Mouse (Mus musculus) regulatory T cell (primary cell): ENCODE measurements at regions not wholly inside any gene's neighbourhood (a gene's known extent, or its start where the extent isn't known, plus 50 kb on each side); places are given as distances from the start of the nearest gene placed in this dataset.

Experiments used
- in situ Hi-C: fragments of 300-600 bp; cut with MboI, MseI; formaldehyde crosslinking; loops from one replicate; pipeline ENCODE4 v1.15.1; 2025; ENCODE audit warnings: high pct_unique_total_duplicates

GRCm38 (mm10) chr8:64343600-64343999, 137.5 kb upstream of the Tll1 start:
- in situ Hi-C loops = no loop called here

DNA sequence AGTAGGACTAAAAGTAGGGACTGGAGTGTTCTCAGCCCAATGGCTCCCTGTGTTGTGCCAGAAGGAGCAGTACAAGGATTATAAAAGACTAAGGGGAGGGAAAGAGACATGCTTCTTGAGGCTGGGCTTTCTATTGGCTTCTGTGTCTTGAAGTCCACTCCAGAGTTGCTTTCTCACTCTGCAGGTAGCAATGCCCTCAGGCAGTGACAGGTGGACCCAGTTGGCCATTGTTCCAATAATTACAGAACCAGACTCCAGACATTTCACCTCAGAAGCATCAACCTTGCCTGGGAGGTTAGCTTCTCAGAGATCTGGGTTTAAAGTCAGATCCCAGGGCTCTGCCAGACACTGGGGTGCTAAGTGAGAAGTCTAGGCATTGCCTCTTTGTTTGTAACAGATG, 136.3 kb upstream of the Tll1 start:
- in situ Hi-C loops = no loop called here

DNA sequence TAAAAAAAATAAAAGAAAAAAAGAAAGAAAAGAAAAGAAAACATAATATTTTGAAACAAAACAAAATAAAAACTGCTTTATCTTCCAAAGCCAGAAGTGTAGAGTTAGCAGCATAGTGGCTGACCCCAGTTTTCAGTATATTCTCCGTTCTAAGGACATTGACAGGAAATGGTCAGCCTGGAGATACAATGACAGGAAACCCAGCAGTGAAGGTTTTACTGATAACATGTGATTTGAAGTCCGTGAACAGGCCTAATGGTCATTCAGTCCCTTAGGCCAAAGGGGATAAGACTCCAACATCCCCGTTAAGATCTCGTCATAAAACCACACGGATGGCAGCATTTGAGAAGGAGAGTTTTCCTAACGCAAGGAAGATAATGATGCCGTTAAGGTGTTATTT, 131.3 kb upstream of the Tll1 start:
- in situ Hi-C loops = no loop called here

DNA sequence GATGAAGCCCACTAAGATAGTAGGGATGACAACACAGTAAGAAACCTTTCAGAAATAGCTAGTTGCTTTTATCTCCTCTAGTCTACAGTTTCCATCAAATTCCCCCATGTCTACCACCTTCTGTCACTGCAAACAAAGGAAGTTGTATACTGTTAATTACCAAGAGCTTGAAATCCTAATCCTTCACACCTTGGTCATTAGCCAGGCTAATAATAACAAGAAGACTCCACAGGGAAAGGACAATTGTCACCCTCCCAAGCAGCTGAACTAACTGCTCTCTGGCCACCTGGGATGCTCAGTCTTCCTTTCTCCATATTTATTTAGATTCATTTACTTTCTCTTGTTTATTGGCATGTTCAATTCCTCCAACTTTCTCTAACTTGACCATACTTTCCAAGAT, 130.5 kb upstream of the Tll1 start:
- in situ Hi-C loops = no loop called here

GRCm38 (mm10) chr8:64335495-64335894, 129.4 kb upstream of the Tll1 start:
- in situ Hi-C loops = no loop called here

- in situ Hi-C loops = no loop called here
These were observed 117.9 kb upstream of the Tll1 start for GRCm38 (mm10) chr8:64323985-64324384.

GRCm38 (mm10) chr8:64320343-64320742, 114.3 kb upstream of the Tll1 start:
- in situ Hi-C loops = no loop called here

DNA sequence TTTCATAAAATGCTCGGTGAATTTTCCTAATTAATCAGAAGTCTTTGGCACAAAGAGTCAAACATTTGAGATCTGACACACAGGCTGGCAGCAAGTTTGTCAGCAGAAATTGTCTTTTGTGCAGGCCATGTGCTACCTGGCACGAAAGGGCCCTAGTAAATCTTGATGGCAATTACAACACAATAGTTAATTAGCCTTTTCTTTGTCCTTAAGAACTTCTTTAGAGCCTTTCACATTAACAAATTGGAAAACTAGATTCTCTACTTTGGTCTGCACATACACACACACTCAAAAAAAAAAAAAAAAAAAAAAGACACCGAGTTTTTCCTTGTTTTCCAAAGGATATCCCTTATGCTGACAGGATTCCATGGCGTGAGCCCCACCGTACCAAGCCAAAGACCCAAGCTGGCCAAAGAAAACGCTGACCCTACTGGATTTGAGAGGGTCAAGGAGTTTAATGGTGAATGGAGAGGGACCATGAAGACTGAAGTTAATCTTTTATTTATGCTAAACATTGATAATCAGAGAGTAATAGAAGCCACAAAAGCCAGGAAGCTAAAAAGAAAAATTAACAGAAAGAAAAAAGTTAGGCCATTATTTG, 113.2 kb upstream of the Tll1 start:
- in situ Hi-C loops = no loop called here

DNA sequence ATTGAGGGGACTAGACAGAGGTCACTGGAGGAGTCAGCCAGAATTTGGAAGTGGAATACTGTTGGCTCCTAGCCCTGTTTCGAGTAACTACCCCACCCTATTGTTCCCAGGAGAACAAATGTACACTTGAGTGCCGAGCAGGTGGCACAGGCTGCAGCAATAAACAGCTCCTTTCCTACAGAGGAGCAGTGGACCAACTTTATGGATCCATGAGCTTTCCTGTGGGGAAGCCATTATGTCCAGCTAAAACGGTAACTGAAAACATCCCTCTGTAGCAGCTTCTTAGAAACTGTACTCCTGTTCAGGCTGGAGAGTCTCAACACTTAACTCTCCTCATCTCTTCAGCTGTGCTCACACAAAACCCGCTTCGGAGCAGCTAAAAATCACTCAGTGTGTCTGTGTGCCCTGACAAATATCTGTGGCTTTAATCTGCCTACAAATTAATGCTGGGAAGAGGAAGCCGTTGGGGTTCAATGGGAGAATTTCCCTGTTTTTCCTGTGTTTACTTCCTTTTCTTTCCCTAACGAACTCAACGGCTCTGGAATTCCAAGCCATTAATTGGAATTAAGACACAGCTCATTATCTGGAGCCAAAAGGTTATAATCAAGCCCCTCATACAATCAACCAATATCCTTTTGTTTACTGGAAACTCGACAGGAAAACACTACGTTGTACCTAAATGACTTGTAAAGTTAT, 112.6 kb upstream of the Tll1 start:
- in situ Hi-C loops = no loop called here

DNA sequence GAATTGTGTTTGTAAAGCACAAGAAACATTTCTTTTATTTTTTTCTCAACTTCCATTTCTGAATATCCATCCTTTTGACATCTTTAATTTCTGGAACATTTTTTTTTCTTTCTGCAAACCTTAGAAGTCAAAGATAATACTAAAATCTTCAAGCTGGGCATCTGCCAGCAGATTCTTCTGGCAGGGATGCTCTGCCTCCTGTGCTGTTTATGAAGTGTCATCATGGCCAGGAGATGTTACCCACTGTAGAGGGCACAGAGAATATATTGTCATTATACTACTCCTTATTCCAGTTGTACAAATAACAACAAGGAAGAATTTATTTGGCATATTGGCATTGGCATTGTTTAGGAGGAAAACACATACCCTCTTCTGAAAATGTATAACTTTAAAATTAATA, 111.7 kb upstream of the Tll1 start:
- in situ Hi-C loops = no loop called here

DNA sequence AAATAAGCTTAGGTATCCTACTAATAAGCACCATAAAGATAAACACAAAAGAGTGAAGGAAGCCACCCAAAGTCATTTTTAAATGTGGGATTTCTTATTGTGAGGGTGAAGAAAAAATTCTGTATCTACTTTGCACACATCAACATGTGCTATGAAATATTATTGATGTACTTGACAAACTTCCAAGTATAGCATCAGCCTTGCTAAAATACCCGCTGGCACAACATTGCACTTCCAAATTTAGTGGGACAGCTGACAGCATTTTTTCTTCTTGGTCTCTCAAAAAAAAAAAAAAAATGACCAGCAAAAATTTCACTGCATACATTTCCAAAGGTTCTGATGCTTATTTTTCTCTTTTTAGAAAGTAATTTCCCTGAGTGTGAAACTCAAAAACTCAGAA, 101.9 kb upstream of the Tll1 start:
- in situ Hi-C loops = no loop called here

- in situ Hi-C loops = no loop called here
These were observed 76.7 kb upstream of the Tll1 start for GRCm38 (mm10) chr8:64282806-64283205.

- in situ Hi-C loops = no loop called here
These were observed 75.5 kb upstream of the Tll1 start for GRCm38 (mm10) chr8:64281598-64281997.

DNA sequence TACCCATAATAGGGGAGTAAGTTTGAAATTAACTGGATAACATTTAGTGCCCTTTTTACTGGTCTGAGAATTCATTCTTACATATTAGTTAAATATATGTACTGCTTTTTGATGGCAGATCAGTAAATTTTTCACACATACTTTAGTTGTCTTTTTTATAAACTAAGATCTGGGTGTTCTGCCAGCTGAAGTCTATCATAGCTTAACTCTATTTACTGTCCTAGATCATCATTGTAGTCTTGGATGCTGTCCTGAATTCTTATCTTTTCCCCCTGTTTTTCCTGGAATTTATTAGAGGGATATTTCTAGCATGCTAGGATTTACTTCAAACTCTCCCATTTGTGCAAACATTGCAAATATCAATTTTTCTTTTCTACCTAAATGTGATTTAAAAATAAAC, 74.3 kb upstream of the Tll1 start:
- in situ Hi-C loops = no loop called here

DNA sequence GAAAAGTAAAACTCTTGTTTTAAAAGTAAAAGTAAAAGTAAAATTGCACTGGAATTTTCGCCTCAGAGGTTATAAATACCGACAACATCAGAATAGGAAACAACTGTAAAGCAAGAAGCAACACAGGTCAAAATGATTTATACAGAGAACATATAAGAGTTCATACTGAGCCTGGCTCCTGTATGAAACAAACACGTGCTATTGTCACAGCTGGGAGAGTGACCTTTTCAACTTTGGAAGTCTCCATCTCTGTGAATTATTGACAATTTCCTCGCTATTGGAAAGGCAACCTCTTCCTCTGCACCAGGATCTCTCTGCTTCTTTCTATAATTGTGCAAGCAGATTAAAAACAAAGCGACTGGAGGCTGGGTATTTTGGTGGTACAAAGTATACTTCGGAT, 70.0 kb upstream of the Tll1 start:
- in situ Hi-C loops = no loop called here

DNA sequence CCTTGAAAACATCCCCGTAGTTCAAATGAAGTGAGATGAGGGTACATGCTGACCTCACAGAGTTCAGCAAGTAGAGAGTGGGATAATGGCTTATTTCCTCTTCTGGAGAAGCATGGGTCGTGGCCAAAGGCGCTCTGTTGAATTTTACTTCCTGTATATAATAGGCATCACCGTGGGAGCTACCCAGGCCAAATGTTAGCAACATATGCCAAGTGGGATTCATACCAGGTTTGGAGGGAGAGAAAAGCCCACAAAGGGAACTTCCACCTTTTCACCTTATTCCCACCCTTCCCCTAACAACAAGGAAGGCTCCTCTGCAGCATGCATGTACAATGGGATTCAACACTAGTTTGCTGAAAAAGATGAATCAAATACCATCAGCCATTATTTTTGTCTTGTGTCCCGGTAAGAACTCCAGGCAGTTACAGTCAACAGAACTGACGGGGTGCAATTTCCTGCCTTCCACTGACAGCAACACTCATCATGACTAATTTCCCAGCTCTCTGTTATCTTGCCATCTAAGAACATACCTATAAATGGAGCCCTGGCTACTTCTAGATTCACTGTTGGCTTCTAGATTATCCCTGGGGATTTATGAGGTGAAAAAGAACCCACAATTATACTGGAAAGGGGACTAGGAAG, 59.4 kb upstream of the Tll1 start:
- in situ Hi-C loops = no loop called here
